Mouse (Mus musculus) gonadal fat pad, adult 2 months (tissue): Measurements from ENCODE around the gene Hba-x. TPM values are rescaled to one million over a fixed set of nuclear protein-coding genes. Genes with fewer than 3 reads are reported as not detected.

Experiments used
- polyA plus RNA-seq: library from polyadenylated mRNA; depleted of rRNA; stranded (reverse); fragments of >200 nt; gene quantifications from 2 replicates; pipeline ENCODE4 v1.2.3, GENCODE M21; 2012; rRNA removed

Hba-x gene
- polyA plus RNA-seq, 1 experiment: not detected

Other genes starting within 250 kb of the Hba-x start
- 0.34 and 0.42 TPM in 2 replicates for gene Il9r, start 76.1 kb upstream of the Hba-x start, polyA plus RNA-seq
- 16.4 and 18.9 TPM in 2 replicates for gene Snrnp25, start 71.0 kb upstream of the Hba-x start, polyA plus RNA-seq
- gene Rhbdf1, start 54.1 kb upstream of the Hba-x start, polyA plus RNA-seq: 98.4 and 128 TPM in 2 replicates
- gene Mpg, start 49.9 kb upstream of the Hba-x start, polyA plus RNA-seq: 25.3 and 29.2 TPM in 2 replicates
- gene Nprl3, start 8.7 kb upstream of the Hba-x start, polyA plus RNA-seq: 84.1 and 133 TPM in 2 replicates
- 903 and 2,048 TPM in 2 replicates for gene Hba-a1, start 7.1 kb downstream of the Hba-x start, polyA plus RNA-seq
- gene Hbq1b, start 10.6 kb downstream of the Hba-x start, polyA plus RNA-seq: 0.24 and 0.57 TPM in 2 replicates
- gene Hba-a2, start 20.1 kb downstream of the Hba-x start, polyA plus RNA-seq: 2,488 and 5,855 TPM in 2 replicates
- 0.42 and 0.45 TPM in 2 replicates for gene Hbq1a, start 23.7 kb downstream of the Hba-x start, polyA plus RNA-seq
- gene Sh3pxd2b, start 71.4 kb downstream of the Hba-x start, polyA plus RNA-seq: 9.6 and 11.7 TPM in 2 replicates
- gene Ubtd2, start 179.0 kb downstream of the Hba-x start, polyA plus RNA-seq: 11.2 and 12.2 TPM in 2 replicates